Mouse (Mus musculus) forebrain, embryonic 10.5 days (tissue): ENCODE measurements around the gene Mpnd. TPM values are rescaled to one million over a fixed set of nuclear protein-coding genes. Genes with fewer than 3 reads are reported as not detected.

Experiments used
- DNase-seq: peaks from one replicate; pipeline ENCODE4 v3.0.0-alpha.2; 2017; ENCODE audit warnings: low spot score; ENCODE audit errors: extremely low spot score
- H3K27ac ChIP-seq: fragments of 300-500 bp; sonication (generic); 2 replicates; pipeline ENCODE4 v1.5.1; 2016; ENCODE audit warnings: mild to moderate bottlenecking
- H3K27me3 ChIP-seq: fragments of 300-500 bp; sonication (generic); 2 replicates; pipeline ENCODE4 v1.6.1; 2016; ENCODE audit warnings: mild to moderate bottlenecking; ENCODE audit not compliant: poor library complexity, severe bottlenecking
- H3K36me3 ChIP-seq: fragments of 300-500 bp; sonication (generic); replicated peaks from 2 replicates; pipeline ENCODE4 v1.6.1; 2016; ENCODE audit warnings: mild to moderate bottlenecking, moderate library complexity
- H3K4me1 ChIP-seq: fragments of 300-500 bp; sonication (generic); 2 replicates; pipeline ENCODE4 v1.6.1; 2016
- H3K4me3 ChIP-seq: fragments of 300-500 bp; sonication (generic); 2 replicates; pipeline ENCODE4 v1.5.1; 2016; ENCODE audit warnings: mild to moderate bottlenecking, moderate library complexity
- H3K9me3 ChIP-seq: fragments of 300-500 bp; sonication (generic); 2 replicates; pipeline ENCODE4 v1.6.1; 2016; ENCODE audit warnings: mild to moderate bottlenecking, moderate library complexity
- WGBS: fragments of 180-500 bp; shearing (Covaris S2); methylation state at CpG from one replicate; pipeline ENCODE4 v1.1.7; 2016; 5-methylcytosine and 5-hydroxymethylcytosine counted together
- polyA plus RNA-seq: library from polyadenylated mRNA; unstranded; fragments of >200 nt; fragmentation: Nextera tagmentation; extraction: Ambion mirVana; gene quantifications from 2 replicates; pipeline ENCODE4 v1.2.1, GENCODE M21; 2016

The Mpnd gene
- polyA plus RNA-seq, 1 experiment from 2014 or later = 105 TPM

DNA sequence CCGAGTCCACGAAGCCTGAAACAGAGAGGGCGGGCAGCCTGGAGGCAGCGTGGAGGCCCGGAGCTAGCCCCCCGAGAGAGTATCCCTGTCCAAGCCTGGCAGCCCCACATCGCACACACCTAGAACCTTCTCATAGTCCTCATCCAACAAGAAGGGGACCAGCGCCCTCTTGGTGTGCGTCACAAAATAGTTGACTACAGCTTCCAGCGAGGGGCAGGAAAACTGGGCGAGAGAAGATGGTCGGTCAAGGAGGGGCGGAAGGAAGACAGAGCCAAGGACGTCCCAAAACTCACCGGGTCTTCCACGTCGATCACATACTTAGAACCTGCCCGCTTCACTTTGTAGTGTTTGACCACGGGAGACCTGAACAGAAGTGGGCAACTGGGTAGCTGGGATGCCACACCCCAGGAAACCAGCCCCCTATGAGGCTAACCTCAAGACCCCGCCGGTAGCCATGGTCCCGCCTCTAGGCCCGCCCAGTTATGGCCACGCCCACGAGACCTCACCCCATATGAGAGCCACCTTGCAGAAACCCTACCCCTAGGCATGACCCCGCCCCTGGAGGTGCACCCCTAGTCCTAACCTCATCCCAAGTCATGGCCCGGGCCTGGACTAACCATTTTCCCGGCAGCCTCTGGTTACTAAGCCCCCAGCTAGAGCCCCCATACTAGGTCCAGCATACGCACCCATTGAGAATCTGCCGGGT is 5.6 kb upstream of the Mpnd start:
- H3K27ac ChIP-seq = peak overlapping the region; percentile 60; the same call in 1 of the 2 replicates
- H3K36me3 ChIP-seq = peaks cover 30% of the 10 kb centered on the region
- 5% methylated on average over 30 of the region's 30 CpGs for WGBS
- DNase-seq = no peak
- peaks cover 30% of the 10 kb centered on the region for H3K27me3 ChIP-seq
- H3K4me1 ChIP-seq = peaks cover 13% of the 10 kb centered on the region
- H3K4me3 ChIP-seq = peak overlapping the region; percentile 42
- H3K9me3 ChIP-seq = 0 out of 2 replicates have a peak, but pooled peaks cover 4% of the 10 kb centered on the region

DNA sequence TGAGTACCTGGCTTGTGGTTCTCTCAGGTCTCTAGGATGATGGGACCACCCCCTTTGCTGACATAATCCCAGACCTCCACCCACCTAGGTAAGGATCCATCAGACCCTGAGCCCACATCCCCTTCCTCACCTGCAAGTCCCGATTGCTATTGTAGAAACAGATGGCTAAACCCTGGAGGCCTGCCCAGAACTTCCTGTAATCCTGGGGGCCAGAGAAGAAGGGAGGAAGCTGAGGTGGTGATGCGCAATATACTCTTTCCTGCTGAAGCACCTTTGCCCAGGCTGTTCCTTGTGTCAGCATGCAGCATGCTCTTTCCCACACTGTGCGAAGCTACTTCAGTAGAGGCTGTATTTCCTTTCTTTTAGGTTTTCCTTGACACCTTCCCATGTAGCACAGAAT is 2.5 kb upstream of the Mpnd start:
- 85% methylated on average over 3 of the region's 3 CpGs for WGBS
- peaks cover under 1% of the 10 kb centered on the region; the same call in 1 of the 2 replicates for H3K36me3 ChIP-seq
- H3K4me3 ChIP-seq = no peak overlapping the region

DNA sequence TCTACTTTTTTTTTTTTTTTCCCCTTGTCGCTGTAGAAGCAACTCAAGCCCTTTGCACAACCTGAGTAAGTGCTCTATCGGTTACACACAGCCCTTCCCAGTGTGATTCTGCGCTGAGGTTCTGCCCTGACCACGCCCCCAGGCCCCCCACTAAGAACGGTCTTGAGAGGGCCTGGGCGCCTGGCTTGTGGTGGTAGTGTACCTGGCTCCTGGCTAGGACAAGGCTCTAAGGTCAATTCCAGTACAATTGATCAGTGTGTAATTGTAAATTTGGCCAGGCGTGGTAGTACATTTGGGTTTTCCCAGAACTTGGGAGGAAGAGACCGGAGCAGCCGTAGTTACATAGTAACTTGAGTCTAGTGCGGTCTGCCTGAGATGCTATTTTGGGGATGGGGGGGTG is 1.4 kb downstream of the Mpnd start:
- peak overlapping the region; percentile 97 for H3K27ac ChIP-seq
- no peaks in the 10 kb centered on the region for H3K9me3 ChIP-seq
- 52% methylated on average over 10 of the region's 10 CpGs for WGBS
- H3K27me3 ChIP-seq = peaks cover 15% of the 10 kb centered on the region
- peaks cover 48% of the 10 kb centered on the region for H3K4me1 ChIP-seq
- peaks cover 19% of the 10 kb centered on the region for H3K36me3 ChIP-seq
- H3K4me3 ChIP-seq = no peak overlapping the region
- no peak for DNase-seq

More for the DNA sequence above, 2.5 kb upstream of the Mpnd start:
- DNase-seq = no peak
- peaks cover 28% of the 10 kb centered on the region for H3K4me1 ChIP-seq
- H3K9me3 ChIP-seq = no peaks in the 10 kb centered on the region
- peaks cover 36% of the 10 kb centered on the region for H3K27me3 ChIP-seq
- H3K27ac ChIP-seq = no peak overlapping the region

DNA sequence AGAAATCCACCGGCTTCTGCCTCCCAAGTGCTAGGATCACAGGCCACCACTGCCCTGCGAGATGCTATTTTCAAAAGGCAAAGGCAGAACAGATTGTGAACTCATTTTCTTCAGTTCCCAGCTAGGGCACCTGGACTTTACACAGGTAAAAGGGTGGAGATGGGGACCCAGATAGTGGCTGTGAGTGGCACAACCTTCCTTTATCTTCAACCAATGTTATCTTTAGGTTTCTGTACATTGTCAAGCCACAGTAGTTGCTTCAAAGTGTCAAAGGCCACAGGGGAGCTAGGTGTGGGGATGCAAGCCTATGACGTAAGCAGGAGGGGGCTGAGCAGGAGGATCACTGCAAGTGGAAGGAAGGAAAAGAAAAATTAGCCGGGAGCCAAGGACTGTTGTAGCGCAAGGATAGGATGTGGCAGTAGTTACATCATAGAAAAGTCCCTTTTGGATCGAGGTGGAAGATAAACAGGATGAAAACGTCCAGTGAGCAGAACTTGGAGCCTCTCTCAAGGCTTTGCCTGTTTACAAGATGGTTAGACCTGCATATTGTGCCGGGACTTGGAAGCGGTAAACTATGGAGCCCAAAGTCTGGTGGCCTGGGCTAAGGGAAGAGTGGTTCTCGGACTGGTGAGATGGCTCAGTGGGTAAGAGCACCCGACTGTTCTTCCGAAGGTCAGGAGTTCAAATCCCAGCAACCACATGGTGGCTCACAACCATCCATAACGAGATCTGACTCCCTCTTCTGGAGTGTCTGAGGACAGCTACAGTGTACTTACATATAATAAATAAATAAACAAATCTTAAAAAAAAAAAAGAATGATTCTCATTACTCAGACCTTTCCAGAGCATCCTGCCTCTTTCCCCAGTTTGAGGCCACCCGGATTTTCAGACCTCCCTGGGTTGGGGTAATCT is 2.2 kb downstream of the Mpnd start:
- H3K4me3 ChIP-seq = peak overlapping the region; percentile 85
- peaks cover 48% of the 10 kb centered on the region for H3K4me1 ChIP-seq
- H3K9me3 ChIP-seq = no peaks in the 10 kb centered on the region
- WGBS = 33% methylated on average over 14 of the region's 14 CpGs
- peak; percentile 37 for DNase-seq
- H3K36me3 ChIP-seq = peaks cover 26% of the 10 kb centered on the region
- H3K27ac ChIP-seq = peak overlapping the region; percentile 97
- peaks cover 12% of the 10 kb centered on the region for H3K27me3 ChIP-seq

DNA sequence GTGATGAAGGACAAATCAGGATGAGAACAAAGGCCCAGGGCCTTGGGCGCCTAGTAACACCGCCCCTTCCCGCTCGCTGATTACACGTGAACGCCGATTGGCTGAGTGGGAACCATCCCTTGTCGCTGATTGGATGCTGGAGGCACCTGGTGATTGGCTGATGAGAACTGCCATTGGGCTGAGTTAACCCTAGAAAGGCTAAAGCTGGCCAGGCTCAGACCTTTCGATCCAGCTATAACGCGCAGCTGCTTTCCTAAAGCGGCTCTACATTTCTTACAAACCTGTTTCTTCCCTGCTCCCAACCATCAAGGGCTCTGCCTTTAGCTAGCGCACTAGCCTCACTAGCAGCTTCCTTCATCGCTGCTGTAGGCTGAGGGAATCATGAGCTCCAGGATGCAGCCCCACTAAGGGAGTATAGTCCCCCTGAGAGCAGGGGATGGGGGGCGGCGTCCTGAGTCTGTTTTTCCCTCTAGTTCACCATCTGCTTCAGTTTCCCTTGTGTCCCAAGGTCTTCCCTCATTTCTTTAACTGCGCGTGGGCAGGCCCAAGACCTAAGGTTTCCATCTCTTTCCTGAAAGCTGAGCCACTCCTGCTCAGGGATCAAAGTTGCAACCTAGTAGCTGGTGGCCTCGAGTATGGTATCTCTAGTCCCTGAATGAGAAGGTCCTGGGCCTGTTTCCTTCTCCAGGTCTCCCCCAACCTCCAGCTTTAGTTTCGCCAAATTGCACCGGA is 3.0 kb downstream of the Mpnd start:
- peaks cover 48% of the 10 kb centered on the region for H3K4me1 ChIP-seq
- H3K27me3 ChIP-seq = peaks cover 9% of the 10 kb centered on the region
- H3K36me3 ChIP-seq = peaks cover 34% of the 10 kb centered on the region
- WGBS = under 1% methylated on average over 21 of the region's 21 CpGs
- peak; percentile 96 for DNase-seq
- H3K9me3 ChIP-seq = no peaks in the 10 kb centered on the region
- H3K27ac ChIP-seq = peak overlapping the region; percentile 97
- peak overlapping the region; percentile 85 for H3K4me3 ChIP-seq

DNA sequence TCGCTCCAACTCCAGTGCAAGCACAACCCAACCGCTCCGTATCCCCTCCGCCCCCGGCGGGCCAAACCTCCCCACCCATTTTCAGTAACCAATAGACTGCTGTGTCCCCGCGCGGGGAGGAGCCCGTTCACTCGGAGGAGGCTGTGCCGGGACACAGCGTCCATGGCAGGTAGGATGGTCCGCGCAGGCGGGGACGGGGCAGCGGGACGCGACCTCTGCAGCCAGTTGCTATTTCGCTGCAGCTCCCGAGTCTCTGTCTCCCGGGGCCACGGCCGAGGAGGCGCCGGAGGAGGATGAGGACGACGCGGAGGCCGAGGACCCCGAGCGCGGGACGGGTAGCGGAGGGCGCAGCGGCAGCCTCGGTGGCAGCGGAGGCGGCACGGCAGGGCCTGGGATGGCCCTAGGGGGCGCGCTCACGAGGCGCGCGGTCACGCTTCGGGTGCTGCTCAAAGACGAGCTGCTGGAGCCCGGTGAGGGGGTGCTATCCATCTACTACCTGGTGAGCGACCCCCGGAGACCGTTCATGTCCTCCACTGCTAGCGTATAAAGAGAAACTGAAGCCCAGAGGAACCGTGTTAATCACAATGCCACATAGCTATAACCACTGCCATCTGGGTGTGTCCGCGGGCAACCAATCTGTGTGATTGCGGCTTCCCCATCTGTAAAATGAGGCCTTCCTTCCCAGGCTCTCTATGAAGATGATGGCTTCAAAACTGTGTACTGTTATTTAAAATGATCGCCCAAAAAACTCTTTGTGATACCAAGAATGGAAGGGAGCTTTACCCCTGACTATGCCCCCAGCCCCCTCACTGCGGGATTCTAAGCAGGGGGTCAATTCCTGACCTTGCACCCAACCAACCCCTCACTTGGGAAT is 3.8 kb downstream of the Mpnd start:
- Histone ChIP-seq H3K9me3 (no peaks in the 10 kb centered on the region), H3K4me1 (peaks cover 48% of the 10 kb centered on the region), H3K27ac (peak overlapping the region; percentile 97), H3K36me3 (peaks cover 42% of the 10 kb centered on the region), H3K4me3 (peak overlapping the region; percentile 85), H3K27me3 (peaks cover 9% of the 10 kb centered on the region)
- WGBS = under 1% methylated on average over 62 of the region's 62 CpGs
- DNase-seq = peak; percentile 92

DNA sequence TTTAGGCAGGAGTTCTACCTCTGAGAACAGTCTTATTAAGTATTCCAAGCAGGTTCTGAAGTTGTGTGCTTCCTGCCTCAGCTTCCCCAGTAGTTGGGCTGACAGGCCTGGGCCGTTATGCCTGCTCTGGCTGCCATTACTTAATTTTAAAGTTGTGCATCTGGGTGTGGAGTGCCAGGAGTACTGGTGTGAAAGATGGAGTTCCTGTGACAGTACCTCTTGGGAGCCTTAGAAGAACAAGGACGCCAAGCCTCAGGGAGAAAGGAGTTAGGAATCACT is 4.4 kb downstream of the Mpnd start:
- H3K27me3 ChIP-seq = peaks cover 7% of the 10 kb centered on the region
- WGBS = 63% methylated on average over 2 of the region's 2 CpGs
- DNase-seq = no peak
- peaks cover 48% of the 10 kb centered on the region for H3K4me1 ChIP-seq
- H3K36me3 ChIP-seq = peaks cover 48% of the 10 kb centered on the region
- H3K9me3 ChIP-seq = no peaks in the 10 kb centered on the region
- peak overlapping the region; percentile 85 for H3K4me3 ChIP-seq
- H3K27ac ChIP-seq = peak overlapping the region; percentile 97

DNA sequence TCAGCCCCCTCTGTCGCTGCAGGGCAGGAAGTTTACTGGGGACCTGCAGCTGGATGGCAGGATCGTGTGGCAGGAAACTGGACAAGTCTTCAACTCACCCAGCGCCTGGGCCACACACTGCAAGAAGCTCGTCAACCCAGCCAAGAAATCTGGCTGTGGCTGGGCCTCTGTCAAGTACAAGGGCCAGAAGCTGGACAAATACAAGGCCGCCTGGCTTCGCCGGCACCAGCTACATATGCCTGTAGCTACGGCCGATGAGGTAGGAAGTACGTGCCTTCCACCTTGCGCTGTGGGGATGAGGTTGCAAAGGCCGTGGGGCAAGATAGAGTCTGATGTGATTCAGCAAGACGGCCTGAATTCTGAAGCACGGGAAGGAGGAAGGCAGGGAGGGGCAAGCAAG is 4.7 kb downstream of the Mpnd start:
- Histone ChIP-seq H3K36me3 (peaks cover 51% of the 10 kb centered on the region), H3K9me3 (no peaks in the 10 kb centered on the region), H3K4me1 (peaks cover 46% of the 10 kb centered on the region), H3K27me3 (peaks cover 3% of the 10 kb centered on the region), H3K4me3 (peak overlapping the region; percentile 85), H3K27ac (peak overlapping the region; percentile 97)
- no peak for DNase-seq
- 78% methylated on average over 14 of the region's 14 CpGs for whole genome bisulfite sequencing

DNA sequence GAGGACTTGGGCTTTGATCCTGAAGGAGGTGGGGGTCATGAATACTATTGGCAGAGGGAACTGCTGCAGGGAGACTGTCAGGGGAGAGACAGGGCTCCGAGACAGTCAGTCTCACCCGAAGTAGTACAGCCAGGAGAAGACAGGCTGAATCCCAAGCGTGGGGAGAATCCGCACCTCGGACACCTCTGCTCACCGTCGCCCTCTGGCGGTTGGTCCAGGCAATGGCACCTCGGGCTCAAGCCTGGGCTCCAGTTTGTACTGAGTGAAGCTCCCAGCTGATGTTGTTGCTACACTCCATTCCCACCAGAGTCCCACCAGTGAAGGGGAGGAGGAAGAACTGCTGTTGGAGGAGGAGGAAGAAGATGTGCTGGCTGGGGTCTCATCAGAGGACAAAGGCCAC is 5.2 kb downstream of the Mpnd start:
- H3K27me3 ChIP-seq = no peaks in the 10 kb centered on the region
- DNase-seq = peak; percentile 79
- H3K4me1 ChIP-seq = peaks cover 45% of the 10 kb centered on the region
- peaks cover 55% of the 10 kb centered on the region for H3K36me3 ChIP-seq
- peak overlapping the region; percentile 85 for H3K4me3 ChIP-seq
- peak overlapping the region; percentile 97; the same call in 1 of the 2 replicates for H3K27ac ChIP-seq
- H3K9me3 ChIP-seq = no peaks in the 10 kb centered on the region
- WGBS = 8% methylated on average over 9 of the region's 9 CpGs

DNA sequence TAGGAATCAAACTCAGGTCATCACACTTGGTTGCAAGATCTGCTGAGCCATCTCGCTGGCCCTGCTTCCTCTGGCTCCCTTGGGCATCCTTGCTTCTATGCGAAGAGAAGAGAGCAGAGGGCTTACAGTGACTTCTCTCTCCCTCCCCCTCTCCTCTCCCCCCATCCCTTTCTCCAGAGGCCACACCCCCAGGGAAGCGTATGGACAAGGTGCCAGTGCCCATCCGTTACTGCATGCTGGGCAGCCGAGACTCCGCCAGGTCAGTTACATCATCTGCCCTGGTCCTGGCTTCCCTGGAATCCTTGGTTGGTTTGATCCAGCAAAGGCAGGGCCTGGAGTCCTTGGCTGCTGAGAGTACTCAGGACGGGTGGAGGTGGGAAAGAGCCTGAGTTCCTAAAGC is 5.9 kb downstream of the Mpnd start:
- no peak for DNase-seq
- H3K4me3 ChIP-seq = no peak overlapping the region
- no peaks in the 10 kb centered on the region for H3K27me3 ChIP-seq
- peaks cover 63% of the 10 kb centered on the region for H3K36me3 ChIP-seq
- peaks cover 45% of the 10 kb centered on the region for H3K4me1 ChIP-seq
- H3K9me3 ChIP-seq = no peaks in the 10 kb centered on the region
- 91% methylated on average over 7 of the region's 7 CpGs for WGBS
- H3K27ac ChIP-seq = no peak overlapping the region

DNA sequence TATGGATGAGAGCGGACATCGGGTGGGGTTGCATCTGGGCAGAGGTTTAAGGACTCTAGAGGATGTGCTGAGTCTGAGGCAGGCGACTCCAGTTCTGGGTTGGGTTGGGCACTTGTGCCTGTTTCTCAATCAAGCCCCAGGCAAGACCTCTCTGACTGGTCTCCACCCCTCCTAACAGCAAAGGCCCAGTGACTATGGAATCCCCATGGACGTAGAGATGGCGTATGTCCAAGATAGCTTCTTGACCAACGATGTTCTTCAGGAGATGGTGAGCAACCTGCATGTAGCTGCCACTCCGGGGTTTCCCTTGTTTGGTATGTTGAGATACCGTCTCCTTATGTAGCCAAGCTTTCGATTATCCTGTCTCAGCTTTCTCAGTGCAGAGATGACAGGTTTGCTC is 9.8 kb downstream of the Mpnd start:
- no peak overlapping the region for H3K27ac ChIP-seq
- H3K4me3 ChIP-seq = no peak overlapping the region
- no peaks in the 10 kb centered on the region for H3K9me3 ChIP-seq
- H3K4me1 ChIP-seq = peaks cover 13% of the 10 kb centered on the region
- no peak for DNase-seq
- no peaks in the 10 kb centered on the region for H3K27me3 ChIP-seq
- WGBS = 97% methylated on average over 9 of the region's 9 CpGs
- H3K36me3 ChIP-seq = peaks cover 99% of the 10 kb centered on the region

DNA sequence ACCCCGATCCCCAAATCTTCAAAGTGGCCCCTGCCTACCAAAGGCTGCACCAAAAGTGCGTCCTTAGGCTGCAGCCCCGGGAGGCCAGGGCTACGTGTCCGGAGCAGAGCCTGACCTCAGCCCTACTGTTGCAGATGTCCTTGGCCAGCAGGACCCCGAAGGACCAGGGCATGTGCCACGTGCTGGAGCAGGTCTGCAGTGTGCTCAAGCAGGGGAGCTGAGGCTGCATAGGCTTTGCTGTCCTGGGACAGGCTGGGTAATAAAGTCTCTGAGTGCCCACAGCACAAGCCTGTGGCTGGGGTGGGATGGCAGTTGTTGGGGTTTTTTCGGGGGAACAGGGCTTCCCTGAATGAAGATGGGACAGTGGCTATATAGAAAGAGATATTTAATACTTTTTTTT is 10.9 kb downstream of the Mpnd start:
- DNase-seq = no peak
- H3K27ac ChIP-seq = no peak overlapping the region
- WGBS = 87% methylated on average over 8 of the region's 8 CpGs
- no peaks in the 10 kb centered on the region for H3K27me3 ChIP-seq
- 0 out of 2 replicates have a peak, but pooled peaks cover 2% of the 10 kb centered on the region for H3K4me1 ChIP-seq
- no peaks in the 10 kb centered on the region for H3K9me3 ChIP-seq
- H3K4me3 ChIP-seq = no peak overlapping the region
- peaks cover 98% of the 10 kb centered on the region for H3K36me3 ChIP-seq
